Mouse (Mus musculus) bone marrow, adult 2 months (tissue): ENCODE data around the gene Trmt61a.

Source experiments
- CTCF ChIP-seq: fragments of 200-500 bp; IDR thresholded peaks from 2 replicates; pipeline ENCODE4 v1.5.1; 2011; ENCODE audit warnings: low read length, control low read depth; ENCODE audit not compliant: control insufficient read depth, insufficient read depth
- POLR2A ChIP-seq: fragments of 200-500 bp; IDR thresholded peaks from 2 replicates; pipeline ENCODE4 v1.6.1; 2011; ENCODE audit warnings: low read depth, mild to moderate bottlenecking, control low read depth, low read length, borderline replicate concordance; ENCODE audit not compliant: control insufficient read depth

- TF ChIP-seq POLR2A (no peak), CTCF (no peak)
Measured at GRCm38 (mm10) chr12:111670976-111671375, 6.9 kb upstream of the Trmt61a start.
